Mouse (Mus musculus) common myeloid progenitor, adult 5-6 weeks (primary cell): ENCODE results near the gene Ints6. TPM values are rescaled to one million over a fixed set of nuclear protein-coding genes. Genes with fewer than 3 reads are reported as not detected.

Experiments
- ATAC-seq: replicated peaks from 2 replicates; pipeline ENCODE4 v1.8.0; 2016; ENCODE audit warnings: low read depth, mild to moderate bottlenecking, moderate TSS enrichment, inconsistent platforms; ENCODE audit not compliant: poor library complexity, severe bottlenecking
- total RNA-seq: library from RNA; stranded (forward); fragments of 200-1000, 187-1606 nt; gene quantifications from 2 replicates; pipeline ENCODE4 v1.2.3, GENCODE M21; 2017

Ints6 gene
- total RNA-seq, 1 experiment from 2014 or later = 102 TPM

GRCm38 (mm10) chr14:62638345-62638702, 122.6 kb downstream of the Ints6 start:
- no peak for ATAC-seq

- no peak for ATAC-seq
These were observed 123.3 kb downstream of the Ints6 start for GRCm38 (mm10) chr14:62637436-62638344.

- ATAC-seq = no peak
These were observed 133.0 kb downstream of the Ints6 start for GRCm38 (mm10) chr14:62627951-62628350.

Other genes with a start within 250 kb of the Ints6 start
- not detected in 2 replicates for gene Fam124a, start 205.4 kb downstream of the Ints6 start, total RNA-seq
- not detected in 2 replicates for gene Gm4131, start 194.2 kb downstream of the Ints6 start, total RNA-seq
- not detected in 2 replicates for gene Serpine3, start 97.5 kb downstream of the Ints6 start, total RNA-seq
- gene Wdfy2, start 76.5 kb upstream of the Ints6 start, total RNA-seq = 15.0 and 15.3 TPM in 2 replicates
- gene Defb48, start 223.3 kb upstream of the Ints6 start, total RNA-seq = not detected in 2 replicates
- not detected in 2 replicates for gene Defb47, start 236.9 kb upstream of the Ints6 start, total RNA-seq